Mouse (Mus musculus): ENCODE results near the gene Cbr2. TPM values are rescaled to one million over a fixed set of nuclear protein-coding genes. Genes with fewer than 3 reads are reported as not detected.
"Not testable (repeated sequence)": the region's sequence is repeated elsewhere in the genome, so short reads cannot be mapped to it uniquely, and the experiment has no call there.

Gene Cbr2
- total RNA-seq, 2 experiments from 2014 or later, result 14.4 to 19.7 TPM

DNA sequence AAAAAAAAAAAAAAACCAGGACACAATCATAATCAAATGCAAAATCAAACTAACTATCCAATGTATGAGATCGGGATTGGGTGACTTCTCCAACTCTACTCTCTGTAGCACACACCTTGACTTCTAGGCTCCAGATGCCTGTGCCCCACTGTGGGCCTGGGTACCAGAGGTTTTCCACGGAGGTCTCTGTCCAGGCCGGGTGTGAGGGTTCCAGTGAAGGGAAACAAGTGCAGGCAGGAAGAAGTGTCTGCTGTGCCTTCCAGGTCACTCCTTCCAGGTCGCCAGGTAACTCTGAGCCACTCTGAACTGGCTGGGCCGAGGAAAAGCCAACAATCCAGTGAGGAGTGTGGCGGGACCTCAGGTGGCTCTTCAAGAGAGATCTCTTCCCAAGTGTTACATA is 4.5 kb upstream of the Cbr2 start:
- intact Hi-C loops (cut with DNase I), result no loop called here
- DNase-seq, result no peak

DNA sequence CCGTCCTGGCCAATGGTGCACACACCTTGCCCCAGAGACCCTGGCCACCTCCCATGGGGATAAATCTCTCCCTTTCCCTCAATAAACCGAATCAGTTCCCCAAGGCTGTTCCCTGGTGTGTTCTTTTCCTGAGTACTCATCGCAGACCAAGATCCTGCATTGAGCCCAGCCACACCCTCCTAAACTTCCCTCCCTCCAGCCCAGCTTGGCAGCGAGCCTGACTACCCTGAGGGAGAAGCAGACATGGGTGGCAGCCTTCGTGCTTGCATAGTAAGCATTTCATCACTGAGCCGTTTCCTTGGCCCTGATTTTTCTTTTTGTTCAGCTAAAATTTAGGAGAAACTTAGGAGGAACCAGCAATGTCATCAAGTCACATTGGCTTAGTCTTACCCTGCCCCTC is 1.6 kb upstream of the Cbr2 start:
- peak in 1 of 2 experiments; percentile 50 for DNase-seq
- intact Hi-C loops (cut with DNase I), result no loop called here

DNA sequence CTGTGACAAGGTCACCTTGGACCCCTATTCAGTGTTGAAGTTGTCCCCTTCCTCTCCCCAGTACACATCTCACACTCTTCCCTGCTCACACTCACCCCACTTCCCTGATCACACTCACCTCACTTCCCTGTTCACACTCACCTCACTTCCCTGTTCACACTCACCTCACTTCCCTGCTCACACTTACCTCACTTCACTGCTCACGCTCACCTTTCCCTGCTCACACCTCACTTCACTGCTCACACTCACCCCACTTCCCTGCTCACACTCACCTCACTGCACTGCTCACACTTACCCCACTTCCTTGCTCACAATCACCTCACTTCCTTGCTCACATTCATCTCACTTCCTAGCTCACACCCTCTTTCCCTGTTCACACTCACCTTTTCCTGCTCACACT is 519 bp downstream of the Cbr2 start:
- DNase-seq, result no peak
- intact Hi-C loops (cut with DNase I), result no loop called here

DNA sequence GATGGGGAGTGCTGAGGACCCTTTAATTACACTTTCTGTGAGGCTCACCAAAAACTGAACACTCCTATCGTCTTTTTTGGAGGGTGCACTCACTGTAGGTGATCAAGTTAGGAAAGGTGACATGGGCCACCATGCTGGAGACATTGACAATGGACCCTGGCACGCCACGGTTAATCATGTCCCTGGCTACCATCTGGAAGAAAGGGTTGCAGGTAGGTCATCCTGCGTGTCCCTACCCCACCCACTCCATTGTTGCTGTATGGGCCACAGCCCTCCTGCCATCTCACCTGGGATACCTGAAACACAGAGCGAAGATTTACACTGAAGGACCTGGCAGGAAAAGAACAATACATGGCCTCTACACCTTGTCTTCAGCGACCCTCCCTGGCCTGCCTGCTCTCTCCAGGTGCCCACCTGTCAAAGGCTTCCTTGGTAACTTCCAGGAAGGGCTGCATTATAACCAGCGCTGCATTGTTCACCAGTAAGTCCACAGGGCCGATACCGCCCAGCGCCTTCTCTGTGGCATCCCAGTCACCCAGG is 1.5 kb downstream of the Cbr2 start:
- no peak for DNase-seq
- intact Hi-C loops (cut with DNase I), result no loop called here

DNA sequence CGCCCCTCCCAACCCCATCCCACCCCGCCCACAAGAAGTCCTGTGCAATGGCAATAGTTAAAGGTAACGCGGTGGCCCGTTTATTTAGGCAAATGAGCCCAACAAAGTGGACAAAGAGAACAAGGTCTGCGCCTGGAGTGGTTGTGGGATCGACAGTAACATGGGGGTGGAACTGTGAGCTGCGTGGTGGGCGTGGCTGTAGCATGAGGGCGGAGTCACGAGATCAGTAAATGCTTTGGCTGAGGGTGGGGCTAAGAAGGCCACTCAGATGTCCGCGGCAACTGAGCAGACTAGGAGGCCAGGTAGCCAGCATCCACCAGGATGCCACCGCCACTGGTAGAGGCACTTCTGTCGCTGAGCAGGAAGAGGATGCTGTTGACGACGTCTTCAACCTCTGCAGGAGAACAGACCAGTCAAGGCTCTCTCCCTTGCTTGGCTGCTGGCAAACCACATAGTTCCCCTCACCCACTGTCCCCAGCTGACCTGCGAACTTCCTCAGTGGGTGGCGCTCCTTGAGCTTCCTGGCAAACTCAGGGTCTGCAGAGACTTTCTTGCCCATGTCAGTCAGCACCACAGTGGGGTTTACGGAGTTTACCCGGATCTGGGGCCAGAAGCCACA is 2.4 kb downstream of the Cbr2 start:
- peak in 1 of 2 experiments; percentile 34 for DNase-seq
- intact Hi-C loops (cut with DNase I), result not testable (repeated sequence)

DNA sequence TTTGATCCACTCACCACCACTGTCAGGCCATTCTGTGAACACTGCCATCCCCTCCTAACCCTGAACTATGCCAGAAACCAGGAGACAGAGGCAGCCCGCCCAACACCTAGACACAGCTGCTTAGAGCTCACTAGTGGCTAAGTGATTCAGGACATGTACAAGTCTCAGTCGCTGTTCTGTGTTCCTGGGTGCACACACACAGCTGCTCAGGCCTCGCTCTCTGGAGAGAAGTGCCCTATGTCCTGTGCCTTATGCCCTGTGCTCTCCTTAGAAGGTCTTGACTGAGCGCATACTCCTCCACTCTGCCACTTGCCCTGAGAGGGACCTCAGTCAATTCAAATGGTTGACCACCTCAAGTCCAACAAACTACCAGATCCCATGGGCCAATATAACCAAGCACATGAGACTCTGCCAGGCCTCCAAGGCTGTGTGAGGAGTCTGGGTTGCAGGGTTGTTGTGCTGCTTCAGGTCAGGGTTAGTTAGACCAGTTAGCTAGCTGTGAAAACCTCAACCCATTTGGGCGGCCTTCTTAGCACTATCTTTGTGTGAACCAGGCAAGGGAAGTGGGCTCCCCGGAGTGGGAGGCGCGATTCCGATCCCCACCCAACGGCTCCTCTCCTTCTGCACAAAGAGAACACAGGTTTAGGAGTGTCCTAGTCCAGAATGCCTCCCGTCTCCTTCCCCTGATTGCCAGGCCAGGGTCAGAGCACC is 3.2 kb downstream of the Cbr2 start:
- DNase-seq, result no peak
- intact Hi-C loops (cut with DNase I), result no loop called here

DNA sequence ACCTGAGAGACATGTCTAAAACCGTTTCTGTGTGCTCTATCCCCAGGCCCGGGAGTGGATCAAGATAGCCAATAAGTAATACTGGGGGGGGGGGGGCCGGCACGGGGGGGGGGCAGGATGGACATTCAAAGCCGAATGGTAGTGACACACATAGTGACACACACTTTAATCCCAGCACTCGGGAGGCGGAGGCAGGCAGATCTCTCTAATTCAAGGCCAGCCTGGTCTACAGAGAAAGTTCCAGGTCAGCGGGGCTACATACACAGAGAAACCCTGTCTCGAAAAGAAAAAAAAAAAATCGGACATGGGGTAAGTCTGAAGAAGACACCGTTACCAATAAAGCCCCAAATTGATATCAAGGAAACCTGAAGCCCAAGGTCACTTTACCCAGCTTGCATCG is 4.3 kb downstream of the Cbr2 start:
- intact Hi-C loops (cut with DNase I), result no loop called here
- no peak for DNase-seq

DNA sequence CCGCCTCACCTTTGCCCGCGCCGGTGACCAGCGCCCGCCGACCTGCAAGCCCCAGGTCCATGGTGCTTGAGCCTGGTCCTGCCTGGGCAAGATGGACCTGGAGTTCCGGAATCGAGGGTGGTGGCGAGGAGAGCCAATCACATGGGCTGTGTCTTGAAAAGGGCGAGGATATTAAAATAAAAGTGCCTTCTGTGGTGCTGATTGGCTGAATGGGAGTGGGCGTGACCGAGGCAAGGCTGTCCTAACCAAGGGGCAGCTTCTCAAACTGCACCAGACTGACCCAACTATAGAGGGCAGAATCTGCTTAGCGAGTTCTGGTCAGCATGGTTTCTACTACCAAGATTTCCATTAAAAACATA is 4.8 kb downstream of the Cbr2 start, which contains the start of gene Dcxr:
Gene Dcxr (minus strand): TSS at position 113 of the 359 bp plus-strand sequence.
- intact Hi-C loops (cut with DNase I), result no loop called here
- DNase-seq, result peak; percentile 82 to 84

DNA sequence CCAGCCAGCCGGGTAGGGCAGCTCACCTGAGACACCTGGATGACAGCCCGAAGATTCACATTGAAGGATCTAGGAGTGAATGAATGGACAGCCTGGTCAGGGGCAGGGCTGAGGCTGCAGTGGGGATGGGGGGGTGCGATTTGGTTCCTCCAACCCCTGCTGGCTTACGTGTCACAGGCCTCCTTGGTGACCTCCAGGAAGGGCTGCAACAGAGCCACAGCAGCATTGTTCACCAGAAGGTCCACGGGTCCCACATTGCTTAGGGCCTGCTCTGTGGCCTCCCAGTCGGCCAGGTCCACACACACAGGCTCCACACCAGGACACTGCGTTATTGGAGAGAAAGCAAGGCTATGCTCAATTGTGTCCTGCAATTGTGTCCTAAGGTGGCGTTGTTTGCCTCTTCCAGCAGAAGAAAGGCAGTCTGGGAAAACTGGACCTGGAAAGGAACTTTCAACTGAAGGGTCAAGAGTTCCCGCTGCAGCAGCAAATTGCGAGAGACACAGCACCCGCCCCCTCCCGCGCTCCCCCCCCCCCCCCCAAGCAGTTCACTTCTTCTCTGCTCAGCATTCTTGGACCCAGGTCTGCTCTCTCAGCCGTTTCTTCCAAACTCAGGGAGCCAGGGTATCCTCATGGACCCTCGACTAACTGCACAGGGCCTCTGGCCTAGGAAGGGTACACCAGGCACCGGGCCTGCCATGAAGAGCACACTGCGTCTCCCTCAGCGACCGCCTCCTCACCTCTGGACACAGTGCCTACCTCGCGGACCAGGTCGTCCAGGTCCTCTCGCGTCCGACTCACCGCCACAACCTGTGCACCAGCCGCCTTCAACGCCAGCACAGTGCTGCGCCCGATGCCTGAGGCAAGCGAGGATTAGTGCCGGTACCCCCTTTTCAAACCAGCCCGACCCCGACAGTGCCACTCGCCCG is 5.4 kb downstream of the Cbr2 start:
- intact Hi-C loops (cut with DNase I), result no loop called here
- no peak for DNase-seq

DNA sequence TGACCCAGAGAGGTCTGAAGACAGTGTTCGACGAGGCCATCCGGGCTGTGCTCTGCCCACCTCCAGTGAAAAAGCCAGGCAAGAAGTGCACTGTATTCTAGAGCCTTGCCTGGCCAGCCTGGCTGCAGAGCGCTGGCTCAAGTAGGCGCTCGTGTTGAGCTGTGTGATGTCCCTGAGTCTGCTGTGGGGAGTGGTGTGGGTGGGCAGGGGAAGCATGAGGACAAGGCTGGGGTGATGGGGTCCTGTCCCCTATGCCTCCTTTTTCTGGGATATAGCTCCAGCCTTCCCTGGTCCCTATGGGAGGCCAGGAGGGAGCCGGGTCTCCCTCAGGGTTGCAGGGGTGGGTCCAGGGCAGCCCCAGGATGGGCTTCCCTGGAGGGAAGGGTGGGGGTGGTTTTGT is 8.4 kb downstream of the Cbr2 start:
- DNase-seq, result no peak
- intact Hi-C loops (cut with DNase I), result loop anchor here (5.0 kb wide), 1 partner anchor 184 kb away; no protein-coding TSS in a partner anchor

DNA sequence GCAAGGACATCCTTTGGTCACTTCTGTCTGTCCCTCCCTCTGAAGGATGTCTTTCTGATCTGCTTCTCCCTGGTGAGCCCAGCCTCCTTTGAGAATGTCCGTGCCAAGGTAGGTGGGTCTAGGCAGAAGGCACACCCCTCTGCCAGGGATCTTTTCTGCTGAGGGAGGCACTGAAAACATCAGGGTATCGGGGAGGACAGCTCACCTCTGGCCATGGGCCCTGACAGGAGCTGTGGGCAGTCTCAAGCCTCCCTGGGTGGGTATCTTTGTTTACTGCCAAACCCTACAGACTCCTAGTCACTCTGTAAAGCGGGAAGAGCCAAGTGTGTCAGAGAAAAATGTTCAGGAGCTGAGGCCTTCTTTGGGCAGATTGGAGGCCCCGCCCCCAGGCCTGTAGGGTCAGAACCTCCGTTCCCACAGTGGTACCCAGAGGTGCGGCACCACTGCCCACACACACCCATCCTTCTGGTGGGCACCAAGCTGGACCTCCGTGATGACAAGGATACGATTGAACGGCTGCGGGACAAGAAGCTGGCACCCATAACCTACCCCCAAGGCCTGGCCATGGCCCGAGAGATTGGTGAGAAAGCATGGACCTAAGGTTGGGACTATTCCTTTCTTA is 9.0 kb downstream of the Cbr2 start:
- intact Hi-C loops (cut with DNase I), result loop anchor here (5.0 kb wide), 1 partner anchor 184 kb away; no protein-coding TSS in a partner anchor
- no peak for DNase-seq

DNA sequence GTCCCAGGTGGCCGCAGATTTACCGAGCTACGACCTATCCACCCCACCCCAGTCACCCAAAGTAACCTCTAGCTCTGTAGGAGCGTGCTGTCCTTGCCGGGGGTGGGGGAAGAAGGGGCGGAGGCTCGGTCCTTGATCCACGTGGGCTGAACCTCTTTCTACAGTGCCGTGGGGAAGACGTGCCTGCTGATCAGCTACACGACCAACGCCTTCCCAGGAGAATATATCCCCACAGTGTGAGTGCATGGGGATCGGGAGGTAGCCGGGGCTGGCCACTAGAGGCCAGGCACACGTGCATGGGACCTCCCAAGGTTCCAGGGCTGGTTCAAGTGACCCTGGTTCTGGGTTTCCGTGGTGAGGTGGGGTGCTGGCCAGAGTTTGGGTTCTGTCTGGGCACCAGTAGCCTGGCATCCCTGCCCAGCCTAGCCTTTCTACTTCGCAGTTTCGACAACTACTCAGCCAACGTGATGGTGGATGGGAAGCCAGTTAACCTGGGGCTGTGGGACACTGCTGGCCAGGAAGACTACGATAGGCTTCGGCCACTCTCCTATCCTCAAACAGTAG is 9.8 kb downstream of the Cbr2 start:
- intact Hi-C loops (cut with DNase I), result loop anchor here (5.0 kb wide), 1 partner anchor 185 kb away; no protein-coding TSS in a partner anchor
- DNase-seq, result no peak

DNA sequence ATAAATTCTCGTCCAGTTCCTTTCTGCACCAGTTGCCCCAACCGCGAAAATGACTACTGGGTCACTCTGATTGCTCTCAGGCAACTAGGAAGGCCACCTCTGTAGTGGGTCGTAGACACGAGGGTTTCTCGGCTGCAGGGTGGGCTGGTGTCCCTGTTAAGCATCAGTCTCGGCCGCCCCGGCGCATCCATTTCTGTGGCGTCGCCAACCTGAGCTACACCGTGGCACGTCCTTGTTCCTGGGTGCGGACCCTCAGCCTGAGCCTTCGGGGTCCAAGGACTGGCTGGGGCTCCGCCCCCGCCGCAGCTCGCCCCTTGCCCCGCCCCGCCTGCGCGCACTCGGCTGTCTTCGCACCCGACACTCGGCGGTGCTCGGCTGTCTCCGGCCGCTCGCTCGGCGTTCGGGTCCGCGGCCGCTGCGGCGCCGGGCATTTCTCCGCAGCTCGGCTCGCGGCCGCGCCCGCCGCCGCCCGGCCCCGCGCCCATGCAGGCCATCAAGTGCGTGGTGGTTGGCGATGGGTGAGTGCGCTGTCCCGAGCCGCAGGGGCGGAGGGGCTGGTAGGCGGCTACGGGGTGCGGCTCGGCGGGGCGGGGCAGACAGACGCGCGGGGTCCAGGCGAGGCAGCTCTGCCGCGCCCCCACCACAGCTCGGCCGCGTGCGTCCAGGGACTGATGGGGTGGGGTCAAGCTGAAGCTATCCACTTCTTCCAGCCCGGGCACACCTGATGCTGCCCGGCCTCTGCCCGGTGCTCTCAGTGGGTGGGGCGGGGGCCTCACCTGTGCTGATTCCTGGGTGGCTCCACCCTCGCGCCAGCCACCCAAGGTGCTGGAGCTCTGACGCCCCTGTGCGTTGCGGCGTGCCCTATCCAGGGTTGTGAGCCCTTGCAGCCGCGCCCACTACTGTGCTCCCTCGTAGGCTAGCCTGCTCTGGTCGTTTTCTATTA is 10.5 kb downstream of the Cbr2 start, which contains the start of gene Rac3:
Gene Rac3 (plus strand): TSS at position 347 of the 943 bp plus-strand sequence.
- intact Hi-C loops (cut with DNase I), result loop anchor here (2.0 to 5.0 kb wide), 2 partner anchors 27 to 186 kb away; no protein-coding TSS in a partner anchor
- peak; percentile 68 to 69 for DNase-seq

DNA sequence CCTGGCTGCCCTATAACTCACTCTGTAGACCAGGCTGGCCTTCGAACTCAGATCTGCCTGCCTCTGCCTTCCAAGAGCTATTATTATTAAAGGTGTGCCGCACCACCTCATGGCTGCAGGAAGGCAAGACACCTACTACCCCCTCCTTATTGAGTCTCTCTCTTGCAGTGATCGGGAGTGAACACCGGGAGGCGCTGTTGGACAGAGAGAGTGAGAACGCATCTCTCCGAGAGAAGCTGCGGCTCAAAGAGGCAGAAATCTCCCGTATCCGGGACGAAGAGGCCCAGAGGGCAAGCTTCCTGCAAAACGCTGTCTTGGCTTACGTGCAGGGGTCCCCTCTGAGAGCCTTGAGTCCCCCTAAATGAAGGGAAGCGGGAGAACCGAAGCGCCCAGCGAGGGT is 11.5 kb downstream of the Cbr2 start:
- intact Hi-C loops (cut with DNase I), result loop anchor here (1.0 to 5.0 kb wide), 3 partner anchors 28 to 187 kb away; no protein-coding TSS in a partner anchor
- DNase-seq, result peak; percentile 87 to 94

DNA sequence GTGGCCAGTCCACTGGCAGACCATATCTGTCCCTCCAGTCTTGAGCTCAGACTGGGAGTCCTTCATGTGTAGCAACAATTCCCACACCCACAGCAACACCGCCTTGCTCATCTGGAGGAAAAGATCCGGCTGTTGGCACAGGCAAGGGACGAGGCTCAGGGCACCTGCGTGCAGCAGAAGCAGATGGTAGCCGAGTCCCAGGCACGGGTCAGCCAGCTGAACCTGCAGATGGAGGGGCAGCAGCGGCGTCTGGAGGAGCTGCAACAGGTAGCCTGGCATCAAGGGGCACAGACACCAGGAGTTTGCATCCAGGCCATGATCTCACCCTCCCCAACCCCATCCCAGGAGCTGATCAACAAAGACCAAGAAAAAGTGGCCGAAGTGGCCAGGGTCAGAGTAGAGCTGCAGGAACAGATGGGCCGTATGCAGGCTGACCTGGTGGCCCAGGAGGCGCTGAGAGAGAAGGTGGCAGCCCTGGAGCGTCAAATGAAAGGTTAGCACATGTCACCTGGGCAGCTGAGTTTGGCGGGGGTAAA is 12.0 kb downstream of the Cbr2 start:
- no peak for DNase-seq
- intact Hi-C loops (cut with DNase I), result loop anchor here (1.0 to 5.0 kb wide), 3 partner anchors 29 to 187 kb away; no protein-coding TSS in a partner anchor

DNA sequence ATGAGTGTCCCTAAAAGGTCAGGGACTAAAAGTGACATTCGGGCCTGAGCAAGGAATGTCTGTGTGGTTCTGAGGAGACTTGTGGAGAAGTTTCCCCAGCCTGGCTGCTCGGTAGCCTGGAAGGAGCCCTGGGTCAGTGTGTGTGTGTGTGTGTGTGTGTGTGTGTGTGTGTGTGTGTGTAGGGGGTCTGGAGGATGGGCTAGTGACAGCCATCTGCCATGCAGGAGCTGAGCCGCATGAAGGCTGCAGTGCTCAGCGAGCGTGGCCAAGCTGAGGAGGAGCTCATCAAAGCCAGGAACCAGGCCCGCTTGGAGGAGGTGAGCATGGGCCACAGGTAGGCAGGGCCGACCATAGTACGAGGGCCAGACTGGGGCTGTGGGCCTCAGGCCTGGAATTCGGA is 12.7 kb downstream of the Cbr2 start:
- intact Hi-C loops (cut with DNase I), result no loop called here

DNA sequence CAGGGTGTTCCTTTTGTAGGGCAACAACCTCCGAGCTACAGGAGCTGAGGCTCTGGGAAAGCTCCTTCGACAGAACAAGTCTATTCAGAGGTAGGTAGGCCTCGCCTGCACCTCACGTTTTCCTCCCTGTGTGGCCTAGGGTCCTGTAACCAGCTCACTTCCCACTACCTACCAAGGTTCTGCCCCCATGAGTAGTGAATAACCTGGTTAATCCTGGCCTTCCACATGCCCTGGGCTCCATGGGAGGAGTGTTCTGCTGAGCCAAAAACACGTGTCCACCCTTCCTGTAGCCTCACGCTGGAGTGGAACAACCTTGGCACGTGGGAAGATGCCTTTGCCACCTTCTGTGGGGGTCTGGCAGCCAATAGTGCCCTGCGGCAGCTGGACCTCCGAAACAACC is 16.8 kb downstream of the Cbr2 start:
- intact Hi-C loops (cut with DNase I), result no loop called here
- DNase-seq, result no peak

More for the DNA sequence above, 12.7 kb downstream of the Cbr2 start:
- DNase-seq, result no peak

DNA sequence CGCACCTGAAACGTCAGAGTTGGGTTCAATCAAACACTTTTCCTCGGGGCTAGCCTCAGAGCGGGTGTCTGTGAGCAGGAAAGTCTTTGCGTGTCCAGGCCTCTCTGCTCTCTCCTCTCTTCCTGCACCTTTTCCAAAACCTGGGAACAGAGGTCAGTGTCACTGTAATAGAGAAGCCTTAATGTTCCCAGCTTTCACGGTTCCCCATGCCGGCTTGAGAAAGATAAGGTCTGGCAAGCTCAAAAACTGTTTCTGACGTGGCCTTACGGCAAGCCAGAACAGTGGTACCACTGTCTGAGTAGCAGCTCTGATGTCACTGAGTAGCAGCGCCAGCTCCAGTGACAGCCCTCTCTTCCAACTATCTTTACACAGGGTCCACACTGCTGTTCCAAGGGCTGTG is 17.4 kb downstream of the Cbr2 start:
- no peak for DNase-seq
- intact Hi-C loops (cut with DNase I), result loop anchor here (5.0 kb wide), 3 partner anchors 132 to 222 kb away; partner anchors contain the start of genes Arhgdia and Slc25a10

All from heart, postnatal 36 days (tissue).